Mouse (Mus musculus) liver, adult 2 months (tissue): ENCODE measurements around the gene Gabpa. TPM values are rescaled to one million over a fixed set of nuclear protein-coding genes. Genes with fewer than 3 reads are reported as not detected.

Experiments used
- DNase-seq: peaks from one replicate; pipeline ENCODE4 v3.0.0-alpha.2; 2011; ENCODE audit warnings: low read depth, low spot score; ENCODE audit errors: extremely low read depth
- H3K27ac ChIP-seq: fragments of 200-500 bp; replicated peaks from 2 replicates; pipeline ENCODE4 v1.5.1; 2012; ENCODE audit warnings: low read depth, mild to moderate bottlenecking, control low read depth, inconsistent platforms, low read length; ENCODE audit not compliant: insufficient read depth
- H3K27me3 ChIP-seq: fragments of 200-500 bp; 2 replicates; pipeline ENCODE4 v1.6.1; 2012; ENCODE audit warnings: mild to moderate bottlenecking, moderate library complexity, low read length, inconsistent platforms; ENCODE audit not compliant: control insufficient read depth, insufficient read depth
- H3K36me3 ChIP-seq: fragments of 200-500 bp; 2 replicates; pipeline ENCODE4 v1.6.1; 2012; ENCODE audit warnings: low read length, inconsistent platforms; ENCODE audit not compliant: control insufficient read depth, insufficient read depth
- H3K4me1 ChIP-seq: fragments of 200-500 bp; 2 replicates; pipeline ENCODE4 v1.6.1; 2011; ENCODE audit warnings: low read length; ENCODE audit not compliant: control insufficient read depth, insufficient read depth
- H3K4me3 ChIP-seq: fragments of 200-500 bp; 2 replicates; pipeline ENCODE4 v1.5.1; 2011; ENCODE audit warnings: low read depth, mild to moderate bottlenecking, control low read depth, low read length, moderate library complexity; ENCODE audit not compliant: insufficient read depth
- H3K79me2 ChIP-seq: fragments of 200-500 bp; 2 replicates; pipeline ENCODE4 v1.6.1; 2012; ENCODE audit warnings: inconsistent platforms, mild to moderate bottlenecking, low read length, moderate library complexity; ENCODE audit not compliant: control insufficient read depth, insufficient read depth
- H3K9ac ChIP-seq: fragments of 200-500 bp; 2 replicates; pipeline ENCODE4 v1.6.1; 2012; ENCODE audit warnings: low read depth, mild to moderate bottlenecking, control low read depth, inconsistent platforms, low read length
- CTCF ChIP-seq: fragments of 200-500 bp; IDR thresholded peaks from 2 replicates; pipeline ENCODE4 v1.5.1; 2011; ENCODE audit warnings: low read depth, low read length, control low read depth
- POLR2A ChIP-seq: fragments of 200-500 bp; IDR thresholded peaks from 2 replicates; pipeline ENCODE4 v1.6.1; 2011; ENCODE audit warnings: low read length, control low read depth; ENCODE audit not compliant: insufficient read depth; ENCODE audit errors: extremely low read depth
- WGBS: fragments of 180-500 bp; shearing (Covaris S2); methylation state at CpG from one replicate; pipeline ENCODE4 v1.1.7; 2018; 5-methylcytosine and 5-hydroxymethylcytosine counted together
- polyA plus RNA-seq: library from polyadenylated mRNA; depleted of rRNA; stranded (reverse); fragments of >200 nt; gene quantifications from 2 replicates; pipeline ENCODE4 v1.2.3, GENCODE M21; 2012
- total RNA-seq: library from RNA; depleted of rRNA; stranded (reverse); fragments of >200 nt; gene quantifications from 2 replicates; pipeline ENCODE4 v1.2.3, GENCODE M21; 2014

Gabpa gene
- total and polyA plus RNA-seq, 2 experiments = 5.8 to 36.4 TPM

DNA sequence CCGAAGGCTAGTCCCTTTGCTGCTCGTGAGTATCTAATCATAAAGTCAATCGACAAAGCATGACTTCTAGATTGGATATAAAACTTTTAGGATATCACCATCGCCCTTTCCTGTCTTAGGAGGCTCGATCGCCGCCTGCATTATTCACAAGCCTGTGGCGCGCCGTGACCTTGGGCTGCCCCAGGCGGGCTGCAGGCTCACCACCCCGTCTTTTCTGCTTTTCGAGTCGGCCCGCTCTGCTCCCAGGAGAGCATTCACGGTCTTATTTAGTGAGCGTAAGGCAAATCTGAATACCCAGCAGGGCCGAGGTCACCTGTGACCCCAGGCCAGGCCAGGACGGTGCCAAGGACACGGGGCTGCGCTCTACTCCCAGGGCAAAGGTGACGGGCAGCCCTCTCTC is 381 bp upstream of the Gabpa start:
- Histone ChIP-seq H3K27me3 (no peaks in the 10 kb centered on the region), H3K4me3 (peak overlapping the region; percentile 86), H3K9ac (peak overlapping the region; percentile 92), H3K79me2 (peaks cover 19% of the 10 kb centered on the region), H3K27ac (peak overlapping the region; percentile 95), H3K36me3 (peaks cover 26% of the 10 kb centered on the region), H3K4me1 (peaks cover 14% of the 10 kb centered on the region; the same call in 1 of the 2 replicates)
- TF ChIP-seq POLR2A = no peak
- TF ChIP-seq CTCF = no peak
- no peak for DNase-seq
- under 1% methylated on average over 22 of the region's 22 CpGs for WGBS

DNA sequence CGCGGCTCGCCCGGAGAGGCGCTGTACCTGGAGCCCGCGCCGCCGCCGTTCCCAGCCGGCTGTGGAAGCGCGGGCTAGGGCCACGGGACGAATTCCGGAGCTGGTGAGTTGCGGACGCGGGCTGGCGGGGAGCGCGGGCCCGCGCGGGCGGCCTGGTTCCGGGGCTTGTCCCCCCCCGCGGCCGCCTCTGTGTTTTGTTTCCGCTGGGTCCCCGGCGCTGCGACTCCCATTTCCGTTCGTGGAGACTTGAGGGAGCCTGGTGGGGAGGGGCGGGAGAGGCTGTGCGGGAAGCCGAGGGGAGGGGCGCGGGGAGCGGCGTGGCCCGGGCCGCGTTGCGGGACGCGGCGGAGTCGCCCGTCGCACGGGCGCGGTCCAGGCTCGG is 707 bp downstream of the Gabpa start, which contains the start of gene Atp5j:
Gene Atp5j (minus strand): TSS at position 185 of the 382 bp plus-strand sequence.
- WGBS = under 1% methylated on average over 54 of the region's 57 CpGs
- Histone ChIP-seq H3K27ac (peak within 1 kb of the TSS; percentile 98), H3K9ac (peak within 1 kb of the TSS; percentile 98), H3K27me3 (no peaks in the 10 kb centered on the region), H3K36me3 (peaks cover 22% of the 10 kb centered on the region), H3K79me2 (peaks cover 21% of the 10 kb centered on the region), H3K4me1 (peaks cover 14% of the 10 kb centered on the region; the same call in 1 of the 2 replicates), H3K4me3 (peak within 1 kb of the TSS; percentile 86)
- TF ChIP-seq CTCF = no peak
- 0 out of 2 replicates have a peak, but pooled peaks have one; percentile 37 for TF ChIP-seq POLR2A
- peak; percentile 65 for DNase-seq

DNA sequence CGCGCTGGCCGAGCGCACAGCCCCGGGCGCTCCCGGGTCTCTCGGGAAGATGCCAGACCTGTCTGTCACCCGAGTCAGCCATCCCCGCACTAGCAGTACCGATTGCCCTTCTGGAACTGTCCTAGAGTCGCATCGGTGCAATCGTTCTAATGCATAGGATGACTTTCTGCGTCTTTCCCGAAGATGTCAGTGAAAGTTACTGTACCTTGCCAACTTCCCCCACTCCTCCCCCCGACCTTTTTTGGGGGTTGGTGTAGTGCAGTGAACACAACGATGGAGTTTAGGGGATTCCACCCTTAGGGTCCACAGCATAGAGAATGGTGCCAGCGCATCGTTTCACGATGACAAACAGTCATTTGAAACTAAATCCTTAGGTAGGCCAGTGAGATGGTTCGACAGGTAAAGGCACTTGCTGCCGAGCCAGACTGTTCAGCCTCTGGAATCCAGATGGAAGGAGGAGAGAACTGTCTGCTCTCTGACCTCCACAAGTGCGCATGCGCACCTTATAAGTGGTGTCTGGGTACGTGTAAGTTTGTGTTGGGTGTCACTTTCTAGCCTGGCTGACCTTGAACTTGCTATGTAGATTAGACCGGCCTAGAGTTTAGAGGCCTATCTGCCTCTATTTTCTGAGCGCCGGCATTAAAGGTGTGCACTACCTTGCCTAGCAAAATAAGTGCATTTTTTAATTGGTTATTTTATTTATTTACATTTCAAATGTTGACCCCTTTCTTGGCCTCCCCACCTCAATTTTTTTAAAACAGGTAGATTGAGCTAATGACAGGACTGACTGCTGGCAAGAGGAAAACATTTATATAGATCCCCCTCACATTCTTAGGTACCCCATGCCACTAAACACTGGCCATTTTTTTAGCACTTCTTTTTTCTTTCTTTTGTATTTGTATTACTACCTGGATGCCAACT is 1.4 kb downstream of the Gabpa start:
- Histone ChIP-seq H3K4me3 (peak overlapping the region; percentile 86), H3K36me3 (peaks cover 22% of the 10 kb centered on the region), H3K79me2 (peaks cover 21% of the 10 kb centered on the region), H3K4me1 (peaks cover 14% of the 10 kb centered on the region; the same call in 1 of the 2 replicates), H3K27ac (peak overlapping the region; percentile 98), H3K27me3 (no peaks in the 10 kb centered on the region), H3K9ac (peak overlapping the region; percentile 98)
- peak; percentile 91 for DNase-seq
- 1% methylated on average over 28 of the region's 29 CpGs for WGBS
- TF ChIP-seq POLR2A = peak; percentile 40; the same call in 1 of the 2 replicates
- no peak for TF ChIP-seq CTCF

DNA sequence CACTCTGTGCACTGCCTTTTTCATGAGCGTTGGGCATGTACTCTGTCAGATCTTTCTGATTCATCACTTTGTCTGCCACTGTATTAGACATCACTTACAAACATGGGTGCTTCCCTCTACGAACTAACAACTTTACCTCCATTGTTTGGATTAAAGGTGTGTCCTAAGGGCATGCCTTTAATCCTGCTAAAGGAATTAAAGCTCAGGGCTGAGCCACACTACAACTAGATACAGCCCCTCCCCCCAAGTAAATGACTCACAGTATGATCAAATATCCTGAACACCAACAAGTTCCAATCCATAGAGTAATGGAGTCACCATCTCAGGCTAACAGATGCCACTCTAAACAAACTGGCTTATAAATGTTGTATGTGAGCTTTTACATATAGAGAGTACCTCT is 3.9 kb downstream of the Gabpa start:
- WGBS = 89% methylated on average over 2 of the region's 2 CpGs
- Histone ChIP-seq H3K36me3 (peaks cover 24% of the 10 kb centered on the region), H3K79me2 (peaks cover 13% of the 10 kb centered on the region; the same call in 1 of the 2 replicates), H3K4me1 (peaks cover 10% of the 10 kb centered on the region; the same call in 1 of the 2 replicates), H3K27me3 (no peaks in the 10 kb centered on the region), H3K9ac (no peak overlapping the region), H3K27ac (no peak overlapping the region), H3K4me3 (no peak overlapping the region)
- no peak for TF ChIP-seq POLR2A
- TF ChIP-seq CTCF = no peak
- DNase-seq = no peak

DNA sequence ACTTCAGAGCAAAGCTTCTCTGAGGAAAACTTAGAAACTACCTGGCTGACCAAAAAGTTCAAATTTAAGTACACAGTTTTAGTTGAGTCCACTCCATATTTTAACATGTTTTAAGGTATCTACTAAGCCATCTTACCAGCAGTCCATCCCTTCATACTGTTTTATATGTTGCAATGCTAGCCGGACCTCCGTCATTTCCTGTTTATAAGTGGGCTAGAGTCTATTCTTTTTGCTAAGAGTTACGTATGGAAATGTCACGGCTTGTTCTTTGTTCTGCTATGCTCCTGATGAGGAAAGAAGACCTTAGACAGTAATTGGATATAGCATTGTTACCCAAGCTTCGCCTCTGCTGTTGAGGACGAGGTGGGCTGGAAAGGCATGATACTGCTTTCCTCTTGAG is 18.8 kb downstream of the Gabpa start:
- Histone ChIP-seq H3K9ac (no peak overlapping the region), H3K4me1 (no peaks in the 10 kb centered on the region), H3K79me2 (no peaks in the 10 kb centered on the region), H3K27me3 (no peaks in the 10 kb centered on the region), H3K4me3 (no peak overlapping the region), H3K36me3 (peaks cover 66% of the 10 kb centered on the region), H3K27ac (no peak overlapping the region)
- WGBS = 95% methylated on average over 6 of the region's 6 CpGs
- TF ChIP-seq POLR2A (no peak), CTCF (no peak)
- no peak for DNase-seq
